Mouse (Mus musculus): Measurements from ENCODE around the gene Rnf141. TPM values are rescaled to one million over a fixed set of nuclear protein-coding genes. Genes with fewer than 3 reads are reported as not detected.

Rnf141 gene
- polyA plus RNA-seq, 1 experiment from 2014 or later = 27.1 TPM

DNA sequence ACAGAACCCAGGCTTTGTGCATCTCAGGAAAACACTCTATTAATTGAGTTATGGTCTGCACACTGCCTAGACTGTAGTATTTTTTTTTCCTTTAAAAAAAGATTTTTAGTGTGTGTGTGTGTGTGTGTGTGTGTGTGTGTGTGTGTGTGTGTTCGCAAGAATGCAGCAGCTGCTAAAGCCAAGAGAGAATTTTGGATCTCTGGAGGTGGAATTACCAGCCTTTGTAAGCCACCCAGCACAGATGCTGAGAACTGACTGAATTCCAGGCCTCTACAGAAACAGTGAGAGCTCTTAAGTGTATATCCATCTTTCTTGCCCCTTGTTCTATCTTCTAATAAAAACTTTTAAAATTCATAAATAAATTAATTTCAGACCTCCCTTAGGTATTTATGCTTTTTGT is 92.6 kb downstream of the Rnf141 start:
- Histone ChIP-seq H3K4me1 (ENCODE audit: control insufficient read depth, insufficient read depth, low read length) (peaks cover 10% of the 10 kb centered on the region), H3K36me3 (ENCODE audit: control insufficient read depth, insufficient read depth, low read length) (no peaks in the 10 kb centered on the region), H3K9me3 (ENCODE audit: control insufficient read depth, low read length) (0 out of 2 replicates have a peak, but pooled peaks cover 2% of the 10 kb centered on the region), H3K9ac (ENCODE audit: low read depth, low read length) (no peak overlapping the region), H3K27ac (ENCODE audit: low read depth, low read length) (no peak overlapping the region), H3K27me3 (ENCODE audit: control insufficient read depth, insufficient read depth, low read length) (no peaks in the 10 kb centered on the region), H3K4me3 (ENCODE audit: low read length) (no peak overlapping the region), H3K4me2 (replicated peaks; ENCODE audit: low read depth, low read length) (no peak overlapping the region)
- WGBS = 80% methylated on average over 1 of the region's 1 CpGs
- no peak for ATAC-seq (ENCODE audit: low FRiP score, low TSS enrichment)

DNA sequence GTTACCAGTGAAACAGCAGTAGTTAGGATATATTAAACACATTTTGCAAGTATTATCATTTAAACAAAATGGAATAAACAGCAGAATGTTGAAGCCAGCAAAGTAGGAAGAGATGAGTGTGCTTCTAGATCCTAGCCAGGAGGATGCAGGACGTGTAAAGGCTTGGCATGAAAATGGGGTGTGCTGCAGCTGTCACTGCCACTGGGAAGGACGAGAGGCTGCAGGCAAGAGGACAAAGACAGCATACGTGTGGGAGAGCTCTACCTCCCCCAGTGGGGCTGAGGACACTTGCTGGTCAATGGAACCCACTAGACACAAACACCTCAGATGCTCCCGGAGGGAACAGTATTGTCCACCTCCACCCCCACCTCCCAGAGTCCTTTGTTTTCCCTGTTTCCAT is 93.4 kb downstream of the Rnf141 start:
- WGBS = 58% methylated on average over 4 of the region's 4 CpGs
- no peaks in the 10 kb centered on the region for H3K27me3 ChIP-seq (ENCODE audit: control insufficient read depth, insufficient read depth, low read length)

More for the DNA sequence above, 93.4 kb downstream of the Rnf141 start:
- Histone ChIP-seq H3K4me3 (ENCODE audit: low read length) (no peak overlapping the region), H3K4me1 (ENCODE audit: control insufficient read depth, insufficient read depth, low read length) (peaks cover 10% of the 10 kb centered on the region), H3K27ac (ENCODE audit: low read depth, low read length) (no peak overlapping the region), H3K4me2 (replicated peaks; ENCODE audit: low read depth, low read length) (no peak overlapping the region), H3K36me3 (ENCODE audit: control insufficient read depth, insufficient read depth, low read length) (no peaks in the 10 kb centered on the region), H3K9me3 (ENCODE audit: control insufficient read depth, low read length) (0 out of 2 replicates have a peak, but pooled peaks cover 2% of the 10 kb centered on the region), H3K9ac (ENCODE audit: low read depth, low read length) (no peak overlapping the region)
- no peak for ATAC-seq (ENCODE audit: low FRiP score, low TSS enrichment)

Small RNA genes within 50 kb of the gene (microRNA-seq; reads per million reads assigned to microRNA genes)
- not detected for gene Gm47282

Other genes with a start within 250 kb of the Rnf141 start
- 29.6 and 44.6 TPM in 2 replicates for gene Sbf2, start 229.5 kb downstream of the Rnf141 start, polyA plus RNA-seq (2014; fragmentation: Nextera tagmentation; extraction: Ambion mirVana)
- 4.2 and 5.0 TPM in 2 replicates for gene Adm, start 216.8 kb downstream of the Rnf141 start, polyA plus RNA-seq (2014; fragmentation: Nextera tagmentation; extraction: Ambion mirVana)
- 3.2 and 4.5 TPM in 2 replicates for gene Ampd3, start 76.3 kb downstream of the Rnf141 start, polyA plus RNA-seq (2014; fragmentation: Nextera tagmentation; extraction: Ambion mirVana)
- gene Lyve1, start 18.8 kb upstream of the Rnf141 start, polyA plus RNA-seq (2014; fragmentation: Nextera tagmentation; extraction: Ambion mirVana) = 3.0 and 3.5 TPM in 2 replicates
- gene Mrvi1, start 138.0 kb upstream of the Rnf141 start, polyA plus RNA-seq (2014; fragmentation: Nextera tagmentation; extraction: Ambion mirVana) = 8.0 and 15.1 TPM in 2 replicates
- gene Ctr9, start 184.5 kb upstream of the Rnf141 start, polyA plus RNA-seq (2014; fragmentation: Nextera tagmentation; extraction: Ambion mirVana) = 37.9 and 75.7 TPM in 2 replicates
- gene Eif4g2, start 238.6 kb upstream of the Rnf141 start, polyA plus RNA-seq (2014; fragmentation: Nextera tagmentation; extraction: Ambion mirVana) = 596 and 1,074 TPM in 2 replicates